In the genomic region with DNA sequence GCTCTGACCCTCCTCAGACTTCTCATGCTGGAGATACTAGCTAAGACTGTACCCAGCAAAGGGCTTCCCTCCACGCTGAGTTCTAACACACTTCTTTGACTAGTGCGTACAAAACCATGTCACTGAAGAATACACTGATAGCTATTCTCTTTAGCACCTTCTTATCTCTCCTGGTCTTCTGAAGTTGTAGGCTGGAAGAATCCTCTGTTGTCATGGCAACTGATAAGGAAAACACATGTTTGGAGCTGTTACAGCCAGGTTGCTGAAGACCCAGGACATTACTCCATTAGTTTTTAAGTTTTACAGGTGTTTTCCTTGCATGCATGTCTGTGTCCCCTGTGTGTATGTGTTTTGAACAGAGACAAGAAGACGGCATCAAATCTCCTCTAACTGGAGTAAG, we compare ENCODE assay signal across 24 mouse cellular contexts. TPM values are rescaled to one million over a fixed set of nuclear protein-coding genes. Genes with fewer than 3 reads are reported as not detected.
DNase-seq lines count a peak whose midpoint lies in the region; ATAC-seq and TF ChIP-seq lines count a peak whose summit lies in the region.
"Not testable (repeated sequence)": the region's sequence is repeated elsewhere in the genome, so short reads cannot be mapped to it uniquely, and the experiment has no call there.
"Had no signal": no experiment of that assay in that cellular context is flagged by ENCODE, and none has a peak within 500 bp of the region (broad histone marks: within the 10 kb centered on the region; RNA-seq: fewer than 3 reads in every experiment).

No protein-coding gene starts in this region.

- not testable (repeated sequence) for H3K27ac ChIP-seq in MEL (ENCODE audit: control insufficient read depth, low read depth, low read length); heart, embryonic 10.5 days; liver, embryonic 12.5 days; liver, embryonic 14.5 days

- H3K4me1 ChIP-seq in MEL (ENCODE audit: control insufficient read depth in 1 of 2, insufficient read depth in 2 of 2, low read length in 2 of 2), result peaks cover 3 to 14% of the 10 kb centered on the region in 2 experiments
- peaks cover 16% of the 10 kb centered on the region; the same call in 1 of the 2 replicates for H3K4me1 ChIP-seq in heart, embryonic 10.5 days
- not testable (repeated sequence) for H3K4me1 ChIP-seq in liver, embryonic 12.5 days; liver, embryonic 14.5 days (replicated peaks; ENCODE audit: control insufficient read depth in 2 of 2, insufficient read depth in 2 of 2, low read length in 1 of 2)

- TF ChIP-seq CTCF in MEL (IDR thresholded peaks at IDR 0.05 in 2 of 3, conservative IDR thresholded peaks at IDR 0.05 in 1 of 3; ENCODE audit: control insufficient read depth in 1 of 3, insufficient read depth in 1 of 3, low read depth in 2 of 3, low read length in 3 of 3, poor library complexity in 1 of 3, severe bottlenecking in 1 of 3); liver, embryonic 14.5 days (IDR thresholded peaks at IDR 0.05; ENCODE audit: low read depth): not testable (repeated sequence)

- TF ChIP-seq RAD21 in MEL (IDR thresholded peaks at IDR 0.05; ENCODE audit: low read depth, low read length), result not testable (repeated sequence)

- TF ChIP-seq EP300 in MEL (IDR thresholded peaks at IDR 0.05; ENCODE audit: low read depth in 1 of 2, low read length in 2 of 2), result peak; percentile 31 to 64; a peak in 2 of 4 replicates
- TF ChIP-seq EP300 in liver, embryonic 14.5 days (IDR thresholded peaks at IDR 0.05; ENCODE audit: low read depth), result not testable (repeated sequence)

- not testable (repeated sequence) for TF ChIP-seq POLR2A in MEL (IDR thresholded peaks at IDR 0.05; ENCODE audit: control insufficient read depth in 1 of 2, insufficient read depth in 1 of 2, low read depth in 1 of 2, low read length in 2 of 2, poor library complexity in 1 of 2)

- not testable (repeated sequence) for H3K27me3 ChIP-seq in MEL (ENCODE audit: control insufficient read depth in 1 of 2, insufficient read depth in 2 of 2, low read length in 2 of 2); heart, embryonic 10.5 days (ENCODE audit: insufficient read depth, poor library complexity, severe bottlenecking); liver, embryonic 12.5 days (replicated peaks); liver, embryonic 14.5 days (ENCODE audit: control insufficient read depth, insufficient read depth, low read length)

- H3K36me3 ChIP-seq in MEL (ENCODE audit: control insufficient read depth in 1 of 2, insufficient read depth in 2 of 2, low read length in 2 of 2); heart, embryonic 10.5 days; liver, embryonic 12.5 days; liver, embryonic 14.5 days (replicated peaks; ENCODE audit: control insufficient read depth, insufficient read depth, low read depth): not testable (repeated sequence)

- DNase-seq in MEL (ENCODE audit: low read depth, low spot score), result peak; percentile 78
- DNase-seq in R1 (ENCODE audit: low read depth, low spot score), result peak; percentile 28
- peak; percentile 12 for DNase-seq in c-Kit-positive CD71-positive TER-119-positive erythroid progenitor cells, embryonic 14.5 days (ENCODE audit: low spot score)
- DNase-seq in heart, embryonic 10.5 days (ENCODE audit: low spot score), result peak; percentile 67
- DNase-seq in liver, embryonic 14.5 days (ENCODE audit: low read depth in 3 of 3, low spot score in 3 of 3), result peak; percentile 20 to 32 (median 22)

- not testable (repeated sequence) for H3K79me2 ChIP-seq in MEL (ENCODE audit: control insufficient read depth, insufficient read depth, low read length, poor library complexity)

- 0 out of 2 replicates have a peak, but pooled peaks have one; percentile 46 for ATAC-seq in liver, embryonic 12.5 days
- ATAC-seq in liver, embryonic 14.5 days (ENCODE audit: insufficient read depth), result peak; percentile 39; the same call in 1 of the 2 replicates
- peak; percentile 95 for ATAC-seq in megakaryocyte-erythroid progenitor cell, adult 5-6 weeks (replicated peaks; ENCODE audit: low FRiP score, low TSS enrichment, poor library complexity, severe bottlenecking)

- H3K4me3 ChIP-seq in MEL (ENCODE audit: control insufficient read depth in 1 of 2, insufficient read depth in 1 of 2, low read depth in 2 of 2, low read length in 2 of 2); heart, embryonic 10.5 days; liver, embryonic 12.5 days; liver, embryonic 14.5 days (ENCODE audit: insufficient read depth in 1 of 2, low read depth in 2 of 2, low read length in 2 of 2): not testable (repeated sequence)

- not testable (repeated sequence) for H3K9me3 ChIP-seq in MEL (replicated peaks; ENCODE audit: insufficient read depth, low read length); heart, embryonic 10.5 days; liver, embryonic 12.5 days (replicated peaks); liver, embryonic 14.5 days (ENCODE audit: control insufficient read depth, low read length)

- not testable (repeated sequence) for H3K9ac ChIP-seq in MEL (ENCODE audit: control insufficient read depth, low read depth, low read length, poor library complexity, severe bottlenecking); liver, embryonic 12.5 days; liver, embryonic 14.5 days (replicated peaks)

- not testable (repeated sequence) for H3K4me2 ChIP-seq in liver, embryonic 12.5 days; liver, embryonic 14.5 days (ENCODE audit: low read depth)

- WGBS in heart, embryonic 10.5 days, result 32% methylated on average over 3 of the region's 3 CpGs
- 25% methylated on average over 3 of the region's 3 CpGs for WGBS in liver, embryonic 12.5 days (ENCODE audit: insufficient replicate concordance)
- WGBS in liver, embryonic 14.5 days (ENCODE audit: insufficient replicate concordance), result 27% methylated on average over 3 of the region's 3 CpGs

RNA-seq across cellular contexts. Expression of gene 1700018F24Rik, which starts 11.4 kb away (rescaled TPM):
- total RNA-seq in MEL (2012; rRNA removed), result not detected in 2 replicates
- polyA plus RNA-seq in MEL (2012; ENCODE audit: insufficient read depth in 1 of 2, insufficient read length in 2 of 2, low read depth in 1 of 2, low replicate concordance in 2 of 2, missing spikeins in 1 of 2), result not detected
- not detected in 2 replicates for polyA plus RNA-seq in heart, embryonic 10.5 days (2016; fragmentation: Nextera tagmentation; extraction: Ambion mirVana)
- polyA plus RNA-seq in liver, embryonic 12.5 days (2016; fragmentation: Nextera tagmentation; extraction: Ambion mirVana), result not detected in 2 replicates
- not detected in 2 replicates for polyA plus RNA-seq in liver, embryonic 14.5 days (2012; rRNA removed)
- not detected in 2 replicates for polyA plus RNA-seq in liver, embryonic 14.5 days (2014; fragmentation: Nextera tagmentation; extraction: Ambion mirVana)
- not detected in 2 replicates for total RNA-seq in megakaryocyte-erythroid progenitor cell, adult 5-6 weeks (2014; fragmentation: Nextera tagmentation)
- total RNA-seq in megakaryocyte-erythroid progenitor cell, adult 5-6 weeks (2017), result not detected in 2 replicates
- total RNA-seq: adrenal gland, adult 2 months; adrenal gland, postnatal 10 days; adrenal gland, postnatal 25 days; adrenal gland, postnatal 4 days; CH12.LX; forebrain, postnatal 0 days; G1E had no signal
- polyA plus RNA-seq: adrenal gland, adult 2 months; brain, embryonic 14.5 days; CD4-positive, CD25-positive, alpha-beta regulatory T cell, adult 4 months; cortical plate, adult 2 months; embryonic facial prominence, embryonic 10.5 days; embryonic facial prominence, embryonic 12.5 days; forebrain, embryonic 11.5 days; forebrain, embryonic 13.5 days; forebrain, embryonic 15.5 days; forebrain, postnatal 0 days; G1E; Patski had no signal

RNA-seq across cellular contexts. Expression of gene Gm4871, which starts 21.6 kb away (rescaled TPM):
- not detected in 2 replicates for total RNA-seq in MEL (2012; rRNA removed)
- not detected for polyA plus RNA-seq in MEL (2012; ENCODE audit: insufficient read depth in 1 of 2, insufficient read length in 2 of 2, low read depth in 1 of 2, low replicate concordance in 2 of 2, missing spikeins in 1 of 2)
- not detected in 2 replicates for polyA plus RNA-seq in heart, embryonic 10.5 days (2016; fragmentation: Nextera tagmentation; extraction: Ambion mirVana)
- not detected in 2 replicates for polyA plus RNA-seq in liver, embryonic 12.5 days (2016; fragmentation: Nextera tagmentation; extraction: Ambion mirVana)
- polyA plus RNA-seq in liver, embryonic 14.5 days (2012; rRNA removed), result not detected in 2 replicates
- polyA plus RNA-seq in liver, embryonic 14.5 days (2014; fragmentation: Nextera tagmentation; extraction: Ambion mirVana), result not detected in 2 replicates
- not detected in 2 replicates for total RNA-seq in megakaryocyte-erythroid progenitor cell, adult 5-6 weeks (2014; fragmentation: Nextera tagmentation)
- not detected in 2 replicates for total RNA-seq in megakaryocyte-erythroid progenitor cell, adult 5-6 weeks (2017)
- total RNA-seq: adrenal gland, adult 2 months; adrenal gland, postnatal 10 days; adrenal gland, postnatal 25 days; adrenal gland, postnatal 4 days; CH12.LX; forebrain, postnatal 0 days; G1E had no signal
- polyA plus RNA-seq: adrenal gland, adult 2 months; brain, embryonic 14.5 days; CD4-positive, CD25-positive, alpha-beta regulatory T cell, adult 4 months; cortical plate, adult 2 months; embryonic facial prominence, embryonic 10.5 days; embryonic facial prominence, embryonic 12.5 days; embryonic facial prominence, embryonic 14.5 days; forebrain, embryonic 11.5 days; forebrain, embryonic 13.5 days; forebrain, embryonic 15.5 days; forebrain, postnatal 0 days; G1E; Patski had no signal

RNA-seq across cellular contexts. Expression of gene Arpc1a, which starts 29.4 kb away (rescaled TPM):
- total RNA-seq in MEL (2012; rRNA removed), result 85.8 and 96.9 TPM in 2 replicates
- polyA plus RNA-seq in MEL (2012; ENCODE audit: insufficient read depth in 1 of 2, insufficient read length in 2 of 2, low read depth in 1 of 2, low replicate concordance in 2 of 2, missing spikeins in 1 of 2), result 100 to 1,000 TPM; 187 to 306 TPM
- 113 and 117 TPM in 2 replicates for polyA plus RNA-seq in heart, embryonic 10.5 days (2016; fragmentation: Nextera tagmentation; extraction: Ambion mirVana)
- 74.5 and 75.5 TPM in 2 replicates for polyA plus RNA-seq in liver, embryonic 12.5 days (2016; fragmentation: Nextera tagmentation; extraction: Ambion mirVana)
- polyA plus RNA-seq in liver, embryonic 14.5 days (2012; rRNA removed), result 42.0 and 47.2 TPM in 2 replicates
- polyA plus RNA-seq in liver, embryonic 14.5 days (2014; fragmentation: Nextera tagmentation; extraction: Ambion mirVana), result 51.5 and 57.8 TPM in 2 replicates
- total RNA-seq in megakaryocyte-erythroid progenitor cell, adult 5-6 weeks (2014; fragmentation: Nextera tagmentation), result 102 and 117 TPM in 2 replicates
- 90.0 and 94.7 TPM in 2 replicates for total RNA-seq in megakaryocyte-erythroid progenitor cell, adult 5-6 weeks (2017)

RNA-seq across cellular contexts. Expression of gene Kpna7, which starts 29.6 kb away (rescaled TPM):
- 0.35 and 2.5 TPM in 2 replicates for total RNA-seq in MEL (2012; rRNA removed)
- 1 to 10 TPM in 1 of 2 experiments, not detected in 1; 2.2 TPM for polyA plus RNA-seq in MEL (2012; ENCODE audit: insufficient read depth in 1 of 2, insufficient read length in 2 of 2, low read depth in 1 of 2, low replicate concordance in 2 of 2, missing spikeins in 1 of 2)
- not detected in 2 replicates for polyA plus RNA-seq in heart, embryonic 10.5 days (2016; fragmentation: Nextera tagmentation; extraction: Ambion mirVana)
- 0.05 TPM in 2 replicates for polyA plus RNA-seq in liver, embryonic 12.5 days (2016; fragmentation: Nextera tagmentation; extraction: Ambion mirVana)
- 0.11 TPM in 2 replicates for polyA plus RNA-seq in liver, embryonic 14.5 days (2012; rRNA removed)
- 0.04 TPM in 1 of 2 replicates, not detected in the other for polyA plus RNA-seq in liver, embryonic 14.5 days (2014; fragmentation: Nextera tagmentation; extraction: Ambion mirVana)
- not detected in 2 replicates for total RNA-seq in megakaryocyte-erythroid progenitor cell, adult 5-6 weeks (2014; fragmentation: Nextera tagmentation)
- not detected in 2 replicates for total RNA-seq in megakaryocyte-erythroid progenitor cell, adult 5-6 weeks (2017)
- total RNA-seq: adrenal gland, adult 2 months; adrenal gland, postnatal 10 days; adrenal gland, postnatal 25 days; adrenal gland, postnatal 4 days; CH12.LX; forebrain, postnatal 0 days; G1E had no signal
- polyA plus RNA-seq: adrenal gland, adult 2 months; brain, embryonic 14.5 days; CD4-positive, CD25-positive, alpha-beta regulatory T cell, adult 4 months; cortical plate, adult 2 months; embryonic facial prominence, embryonic 12.5 days; embryonic facial prominence, embryonic 14.5 days; forebrain, embryonic 11.5 days; forebrain, embryonic 13.5 days; forebrain, embryonic 15.5 days; forebrain, postnatal 0 days; G1E had no signal

RNA-seq across cellular contexts. Expression of gene Arpc1b, which starts 59.8 kb away (rescaled TPM):
- total RNA-seq in MEL (2012; rRNA removed), result 432 and 582 TPM in 2 replicates
- 100 to 1,000 TPM; 143 to 708 TPM for polyA plus RNA-seq in MEL (2012; ENCODE audit: insufficient read depth in 1 of 2, insufficient read length in 2 of 2, low read depth in 1 of 2, low replicate concordance in 2 of 2, missing spikeins in 1 of 2)
- 195 and 218 TPM in 2 replicates for polyA plus RNA-seq in heart, embryonic 10.5 days (2016; fragmentation: Nextera tagmentation; extraction: Ambion mirVana)
- 175 and 180 TPM in 2 replicates for polyA plus RNA-seq in liver, embryonic 12.5 days (2016; fragmentation: Nextera tagmentation; extraction: Ambion mirVana)
- polyA plus RNA-seq in liver, embryonic 14.5 days (2012; rRNA removed), result 54.4 and 74.7 TPM in 2 replicates
- polyA plus RNA-seq in liver, embryonic 14.5 days (2014; fragmentation: Nextera tagmentation; extraction: Ambion mirVana), result 74.9 and 80.1 TPM in 2 replicates
- 54.0 and 68.8 TPM in 2 replicates for total RNA-seq in megakaryocyte-erythroid progenitor cell, adult 5-6 weeks (2014; fragmentation: Nextera tagmentation)
- total RNA-seq in megakaryocyte-erythroid progenitor cell, adult 5-6 weeks (2017), result 23.7 and 35.9 TPM in 2 replicates

Comparison
In these comparisons a context has a peak if more than half of its experiments do, and no peak if none do; other contexts are left out.
1. DNase-seq: peak in every context shown above with its lines; median percentile 78 in MEL; 67 in heart, embryonic 10.5 days; 28 in R1; 22 in liver, embryonic 14.5 days; 12 in c-Kit-positive CD71-positive TER-119-positive erythroid progenitor cells, embryonic 14.5 days.
2. ATAC-seq: peak in every context shown above with its lines; median percentile 95 in megakaryocyte-erythroid progenitor cell, adult 5-6 weeks; 46 in liver, embryonic 12.5 days; 39 in liver, embryonic 14.5 days.